26 mouse cellular contexts compared by ENCODE assay signal in genomic region chr14:25413510-25413909, GRCm38 (mm10).
"Had no signal": no experiment of that assay in that cellular context is flagged by ENCODE, and none has a peak within 500 bp of the region (broad histone marks: within the 10 kb centered on the region; RNA-seq: fewer than 3 reads in every experiment).

No protein-coding gene starts in this region.

- H3K4me1 ChIP-seq: intestine, embryonic 15.5 days; limb, embryonic 15.5 days; liver, embryonic 12.5 days had no signal

- H3K9me3 ChIP-seq: heart, embryonic 10.5 days; hindbrain, embryonic 10.5 days; hindbrain, embryonic 12.5 days; intestine, embryonic 15.5 days; limb, embryonic 13.5 days; limb, embryonic 15.5 days; liver, embryonic 12.5 days had no signal

- H3K36me3 ChIP-seq: heart, embryonic 10.5 days; heart, embryonic 12.5 days; hindbrain, embryonic 10.5 days; hindbrain, embryonic 12.5 days; intestine, embryonic 15.5 days; limb, embryonic 13.5 days; limb, embryonic 15.5 days; liver, embryonic 12.5 days had no signal

- DNase-seq: gastrocnemius, adult 2 months; gastrocnemius, postnatal 14 days; gastrocnemius, postnatal 36 days; heart, postnatal 10 days; heart, postnatal 4 days; kidney, adult 18-20 months; kidney, adult 8-10 months; kidney, postnatal 10 days; kidney, postnatal 4 days; layer of hippocampus, adult 9-11 months; layer of hippocampus, postnatal 36 days; left cerebral cortex, postnatal 4 days had no signal

- H3K27me3 ChIP-seq: heart, embryonic 12.5 days; hindbrain, embryonic 12.5 days; intestine, embryonic 15.5 days; limb, embryonic 13.5 days; limb, embryonic 15.5 days; liver, embryonic 12.5 days had no signal

- H3K9ac ChIP-seq: heart, embryonic 12.5 days; hindbrain, embryonic 12.5 days; hindbrain, embryonic 14.5 days; intestine, embryonic 15.5 days; limb, embryonic 13.5 days; limb, embryonic 15.5 days; liver, embryonic 12.5 days; liver, embryonic 14.5 days had no signal

- H3K27ac ChIP-seq: gastrocnemius, adult 2 months; hindbrain, embryonic 10.5 days; hindbrain, embryonic 12.5 days; hindbrain, embryonic 14.5 days; intestine, embryonic 15.5 days; layer of hippocampus, adult 2 months; limb, embryonic 13.5 days; limb, embryonic 15.5 days; liver, embryonic 12.5 days; liver, embryonic 14.5 days had no signal

- ATAC-seq: hindbrain, embryonic 16.5 days; inflammation-experienced regulatory T-cells, adult 6 months; intestine, embryonic 15.5 days; intestine, postnatal 0 days; liver, embryonic 12.5 days had no signal

- H3K4me2 ChIP-seq: heart, embryonic 12.5 days; hindbrain, embryonic 12.5 days; hindbrain, embryonic 14.5 days; intestine, embryonic 15.5 days; limb, embryonic 13.5 days; limb, embryonic 15.5 days; liver, embryonic 12.5 days had no signal

- H3K4me3 ChIP-seq: gastrocnemius, adult 2 months; heart, embryonic 10.5 days; heart, embryonic 12.5 days; hindbrain, embryonic 10.5 days; hindbrain, embryonic 12.5 days; intestine, embryonic 15.5 days; layer of hippocampus, adult 2 months; limb, embryonic 13.5 days; limb, embryonic 15.5 days; liver, embryonic 12.5 days had no signal
